Mouse (Mus musculus) adrenal gland, postnatal 10 days (tissue): Measurements from ENCODE around the gene Ttll12. TPM values are rescaled to one million over a fixed set of nuclear protein-coding genes. Genes with fewer than 3 reads are reported as not detected.

Source experiments
- DNase-seq: peaks from one replicate; pipeline ENCODE4 v3.0.0; 2021; ENCODE audit warnings: mixed read lengths
- total RNA-seq, 2 experiments: library from RNA; stranded (reverse); gene quantifications; 2 replicates each; pipeline ENCODE4 v1.2.3; 2021

Ttll12 gene
- total RNA-seq, 2 experiments from 2014 or later, result 19.0 to 21.1 TPM

GRCm38 (mm10) chr15:83563327-83563856, 31.6 kb downstream of the Ttll12 start, which contains the start of the genes Tspo and Mcat:
Tspo (plus strand) TSS chr15:83563592.
Mcat (minus strand) TSS chr15:83563787.
- DNase-seq, result peak; percentile 88

GRCm38 (mm10) chr15:83562626-83563270, 32.2 kb downstream of the Ttll12 start:
- DNase-seq, result peak; percentile 91

GRCm38 (mm10) chr15:83560941-83561477, 33.9 kb downstream of the Ttll12 start:
- DNase-seq, result no peak

GRCm38 (mm10) chr15:83555161-83555974, 39.6 kb downstream of the Ttll12 start:
- peak; percentile 92 for DNase-seq

GRCm38 (mm10) chr15:83553831-83554230, 41.1 kb downstream of the Ttll12 start:
- DNase-seq, result no peak

- no peak for DNase-seq
Measured at GRCm38 (mm10) chr15:83550137-83550536, 44.8 kb downstream of the Ttll12 start.

- no peak for DNase-seq
Measured at GRCm38 (mm10) chr15:83547144-83547543, 47.8 kb downstream of the Ttll12 start.

- DNase-seq, result no peak
Measured at GRCm38 (mm10) chr15:83546029-83546428, 48.9 kb downstream of the Ttll12 start.

- no peak for DNase-seq
Measured at GRCm38 (mm10) chr15:83541647-83542287, 53.2 kb downstream of the Ttll12 start.

- peak; percentile 73 for DNase-seq
Measured at GRCm38 (mm10) chr15:83539905-83540304, 55.1 kb downstream of the Ttll12 start.

GRCm38 (mm10) chr15:83538855-83539254, 56.1 kb downstream of the Ttll12 start:
- no peak for DNase-seq

GRCm38 (mm10) chr15:83535890-83536231, 59.1 kb downstream of the Ttll12 start:
- no peak for DNase-seq

- DNase-seq, result peak; percentile 59
Measured at GRCm38 (mm10) chr15:83534960-83535889, 59.7 kb downstream of the Ttll12 start.

- no peak for DNase-seq
Measured at GRCm38 (mm10) chr15:83532606-83533005, 62.4 kb downstream of the Ttll12 start.

GRCm38 (mm10) chr15:83531961-83532469, 62.9 kb downstream of the Ttll12 start:
- DNase-seq, result no peak

- DNase-seq, result peak; percentile 32
Measured at GRCm38 (mm10) chr15:83530688-83531087, 64.3 kb downstream of the Ttll12 start.

GRCm38 (mm10) chr15:83530233-83530632, 64.7 kb downstream of the Ttll12 start:
- DNase-seq, result peak; percentile 36

GRCm38 (mm10) chr15:83529765-83530164, 65.2 kb downstream of the Ttll12 start:
- DNase-seq, result peak; percentile 65

- DNase-seq, result peak; percentile 32
Measured at GRCm38 (mm10) chr15:83528892-83529291, 66.1 kb downstream of the Ttll12 start.

- DNase-seq, result no peak
Measured at GRCm38 (mm10) chr15:83527747-83528146, 67.2 kb downstream of the Ttll12 start.

- no peak for DNase-seq
Measured at GRCm38 (mm10) chr15:83527092-83527437, 67.9 kb downstream of the Ttll12 start.
